Mouse (Mus musculus): ENCODE data around the gene C8g. TPM values are rescaled to one million over a fixed set of nuclear protein-coding genes. Genes with fewer than 3 reads are reported as not detected.

C8g gene
- polyA plus RNA-seq, 1 experiment from 2014 or later: 3.9 TPM

DNA sequence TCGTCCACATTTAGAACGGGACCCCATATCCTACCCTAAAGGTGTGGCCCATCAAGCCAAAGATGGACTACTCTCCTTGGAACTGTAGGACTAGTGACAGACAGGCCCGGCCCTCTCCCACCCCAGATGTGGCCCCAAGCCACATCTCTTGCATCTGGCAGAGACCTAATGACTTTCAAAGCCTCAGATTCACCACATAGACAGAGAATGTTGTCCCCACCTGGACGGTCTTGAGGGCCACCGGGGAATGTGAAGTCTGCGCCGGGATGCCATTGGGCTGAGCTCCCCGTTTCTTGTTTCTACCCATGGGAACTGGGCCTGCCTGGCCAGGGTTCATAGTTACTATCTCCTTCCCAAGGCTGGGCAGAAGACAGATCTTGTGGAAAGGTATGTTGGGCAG is 24.0 kb downstream of the C8g start:
- Histone ChIP-seq H3K36me3 (ENCODE audit: control insufficient read depth, insufficient read depth) (no peaks in the 10 kb centered on the region), H3K27ac (ENCODE audit: low read length) (no peak overlapping the region), H3K27me3 (ENCODE audit: control insufficient read depth, insufficient read depth, low read length) (no peaks in the 10 kb centered on the region), H3K9ac (ENCODE audit: low read length) (no peak overlapping the region), H3K4me1 (ENCODE audit: control insufficient read depth, insufficient read depth, low read length) (no peaks in the 10 kb centered on the region), H3K4me3 (ENCODE audit: low read length) (no peak overlapping the region), H3K4me2 (ENCODE audit: low read depth, low read length) (no peak overlapping the region), H3K9me3 (replicated peaks; ENCODE audit: control insufficient read depth, low read length) (no peaks in the 10 kb centered on the region)
- no peak for ATAC-seq (replicated peaks; ENCODE audit: extremely low read depth, insufficient read depth, low FRiP score)
- WGBS: 79% methylated on average over 8 of the region's 8 CpGs

DNA sequence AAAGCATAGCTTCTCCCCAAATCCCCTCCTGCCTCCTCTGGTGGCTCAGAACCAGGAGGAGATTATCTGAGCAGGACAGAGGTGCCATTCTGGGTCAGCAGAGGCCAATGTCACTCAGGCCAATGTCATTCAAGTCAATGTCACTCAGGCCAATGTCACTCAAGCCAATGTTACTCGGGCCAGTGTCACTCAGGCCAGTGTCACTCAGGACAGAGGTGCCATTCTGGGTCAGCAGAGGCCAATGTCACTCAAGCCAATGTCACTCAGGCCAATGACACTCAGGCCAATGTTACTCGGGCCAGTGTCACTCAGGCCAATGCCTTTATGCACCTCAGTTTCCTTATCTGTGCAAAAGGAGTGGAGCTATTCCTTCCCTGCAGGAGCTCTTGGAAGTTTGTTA is 29.0 kb downstream of the C8g start:
- Histone ChIP-seq H3K27ac (ENCODE audit: low read length) (no peak overlapping the region), H3K36me3 (ENCODE audit: control insufficient read depth, insufficient read depth) (no peaks in the 10 kb centered on the region)
- WGBS: 67% methylated on average over 2 of the region's 2 CpGs

DNA sequence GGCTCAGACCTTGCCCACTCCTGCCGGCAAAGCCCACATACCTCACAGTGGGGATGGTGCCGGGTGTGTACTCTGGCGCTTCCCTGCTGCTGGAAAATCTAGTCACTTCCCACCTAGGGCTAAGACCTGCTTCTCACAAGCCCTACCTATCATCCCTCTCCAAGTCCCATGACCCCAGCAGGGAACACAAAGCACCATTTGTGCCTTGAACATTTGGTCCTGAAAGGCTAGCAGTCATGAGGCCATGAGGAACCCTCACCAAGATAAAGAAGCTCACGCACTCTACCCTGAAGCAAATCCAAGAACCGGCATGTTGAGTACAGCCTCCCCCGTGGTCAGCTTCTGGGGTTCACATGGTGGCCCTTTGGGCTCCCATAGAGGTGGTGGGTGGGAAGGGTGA is 31.6 kb downstream of the C8g start, which contains the start of gene Ptgds:
Ptgds (minus strand) TSS at position 78 of the 400 bp plus-strand sequence.
- H3K9ac ChIP-seq (ENCODE audit: low read length): peak within 1 kb of the TSS; percentile 62
- no peaks in the 10 kb centered on the region for H3K36me3 ChIP-seq (ENCODE audit: control insufficient read depth, insufficient read depth)
- peak within 1 kb of the TSS; percentile 98 for H3K27ac ChIP-seq (ENCODE audit: low read length)
- peaks cover 30% of the 10 kb centered on the region for H3K4me1 ChIP-seq (ENCODE audit: control insufficient read depth, insufficient read depth, low read length)
- no peak for ATAC-seq (replicated peaks; ENCODE audit: extremely low read depth, insufficient read depth, low FRiP score)
- WGBS: 32% methylated on average over 6 of the region's 6 CpGs
- peak within 1 kb of the TSS; percentile 51 for H3K4me2 ChIP-seq (ENCODE audit: low read depth, low read length)
- peak within 1 kb of the TSS; percentile 29 for H3K4me3 ChIP-seq (ENCODE audit: low read length)
- H3K27me3 ChIP-seq (ENCODE audit: control insufficient read depth, insufficient read depth, low read length): no peaks in the 10 kb centered on the region
- no peaks in the 10 kb centered on the region for H3K9me3 ChIP-seq (replicated peaks; ENCODE audit: control insufficient read depth, low read length)

More for the DNA sequence above, 29.0 kb downstream of the C8g start:
- H3K4me3 ChIP-seq (ENCODE audit: low read length): no peak overlapping the region
- no peak overlapping the region for H3K4me2 ChIP-seq (ENCODE audit: low read depth, low read length)
- H3K27me3 ChIP-seq (ENCODE audit: control insufficient read depth, insufficient read depth, low read length): no peaks in the 10 kb centered on the region
- ATAC-seq (replicated peaks; ENCODE audit: extremely low read depth, insufficient read depth, low FRiP score): no peak
- H3K4me1 ChIP-seq (ENCODE audit: control insufficient read depth, insufficient read depth, low read length): peaks cover 22% of the 10 kb centered on the region
- H3K9ac ChIP-seq (ENCODE audit: low read length): no peak overlapping the region
- H3K9me3 ChIP-seq (replicated peaks; ENCODE audit: control insufficient read depth, low read length): no peaks in the 10 kb centered on the region

DNA sequence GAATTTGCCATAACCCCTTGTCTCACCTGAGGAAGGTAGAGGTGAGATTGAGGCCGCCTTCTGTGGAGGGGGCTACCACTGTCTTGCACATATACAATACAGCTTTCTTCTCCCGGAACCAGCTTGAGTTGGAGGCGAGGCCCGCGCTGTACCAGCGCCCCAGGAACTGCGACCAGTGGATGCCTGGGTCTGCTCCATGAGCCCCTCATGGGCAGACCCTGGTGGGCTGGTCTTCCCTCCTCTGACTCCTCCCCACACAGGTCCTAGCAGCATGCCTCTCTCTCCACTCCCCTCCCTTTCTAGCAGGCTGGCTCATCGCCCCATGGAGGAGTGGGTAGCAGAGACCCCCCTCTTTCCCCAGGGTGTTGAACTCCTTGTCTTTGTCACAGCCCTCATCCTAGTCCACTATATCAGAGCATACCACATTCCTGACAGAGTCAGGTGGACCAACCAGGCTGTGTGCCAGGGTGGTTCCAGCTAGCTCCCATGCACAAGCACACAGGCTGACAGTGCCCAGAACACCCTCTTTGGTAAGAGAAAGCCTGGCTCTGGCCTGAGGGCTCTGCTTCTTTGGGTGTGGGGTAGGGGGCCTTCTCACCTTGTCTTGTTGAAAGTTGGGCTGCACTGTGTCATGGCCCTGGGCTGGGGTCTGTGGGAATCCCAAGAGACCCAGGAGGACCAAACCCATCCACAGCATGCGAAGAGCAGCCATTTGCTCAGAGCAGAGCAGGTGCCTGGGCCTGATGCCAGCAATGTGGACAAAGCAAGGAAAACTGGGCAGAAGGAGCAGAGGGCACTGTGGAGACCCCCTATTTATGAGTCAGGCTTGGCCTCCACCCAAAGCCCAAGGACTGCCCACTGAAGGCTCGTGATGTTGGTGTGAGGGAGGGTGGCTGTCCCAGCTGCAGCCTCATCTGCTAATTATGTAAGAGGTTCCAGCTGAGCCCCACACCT is 32.3 kb downstream of the C8g start:
- peak; percentile 94 for ATAC-seq (replicated peaks; ENCODE audit: extremely low read depth, insufficient read depth, low FRiP score)
- no peaks in the 10 kb centered on the region for H3K9me3 ChIP-seq (replicated peaks; ENCODE audit: control insufficient read depth, low read length)
- peak overlapping the region; percentile 29 for H3K4me3 ChIP-seq (ENCODE audit: low read length)
- no peaks in the 10 kb centered on the region for H3K27me3 ChIP-seq (ENCODE audit: control insufficient read depth, insufficient read depth, low read length)
- peak overlapping the region; percentile 98 for H3K27ac ChIP-seq (ENCODE audit: low read length)
- WGBS: 61% methylated on average over 10 of the region's 10 CpGs
- H3K36me3 ChIP-seq (ENCODE audit: control insufficient read depth, insufficient read depth): no peaks in the 10 kb centered on the region
- peaks cover 30% of the 10 kb centered on the region for H3K4me1 ChIP-seq (ENCODE audit: control insufficient read depth, insufficient read depth, low read length)
- H3K9ac ChIP-seq (ENCODE audit: low read length): peak overlapping the region; percentile 62
- peak overlapping the region; percentile 51 for H3K4me2 ChIP-seq (ENCODE audit: low read depth, low read length)

DNA sequence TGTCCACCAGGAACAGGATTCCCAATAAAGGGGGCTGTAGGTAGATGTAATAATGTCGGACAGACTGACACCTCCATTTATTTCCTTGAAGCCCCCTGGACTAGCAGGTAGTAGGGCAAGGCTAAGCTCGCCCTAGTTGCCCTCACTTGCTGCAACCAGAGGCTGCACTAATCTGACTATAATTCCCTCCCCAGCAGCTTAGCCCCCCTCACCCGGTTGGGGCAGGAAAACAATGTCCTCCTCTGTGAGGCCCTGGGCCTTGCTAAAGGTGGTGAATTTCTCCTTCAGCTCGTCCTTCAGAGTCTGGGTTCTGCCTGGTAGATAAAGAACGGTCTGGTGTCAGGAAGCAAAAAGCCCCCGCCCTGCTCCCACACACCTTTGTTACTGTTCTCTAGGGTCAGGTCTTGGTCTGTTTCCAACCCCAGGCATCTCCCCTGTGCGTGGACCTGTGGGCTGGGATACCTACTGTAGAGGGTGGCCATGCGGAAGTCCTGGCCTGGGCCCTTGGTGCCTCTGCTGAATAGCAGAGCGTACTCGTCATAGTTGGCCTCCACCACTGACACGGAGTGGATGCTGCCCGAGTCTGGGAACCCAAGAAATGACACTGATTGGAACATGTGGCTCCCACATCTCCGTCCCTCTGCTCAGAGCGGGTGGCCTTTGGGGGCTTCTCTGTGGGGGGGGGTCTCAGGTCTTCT is 33.8 kb downstream of the C8g start:
- H3K4me1 ChIP-seq (ENCODE audit: control insufficient read depth, insufficient read depth, low read length): peaks cover 30% of the 10 kb centered on the region
- no peaks in the 10 kb centered on the region for H3K36me3 ChIP-seq (ENCODE audit: control insufficient read depth, insufficient read depth)
- H3K27ac ChIP-seq (ENCODE audit: low read length): peak overlapping the region; percentile 79
- H3K9me3 ChIP-seq (replicated peaks; ENCODE audit: control insufficient read depth, low read length): no peaks in the 10 kb centered on the region
- WGBS: 59% methylated on average over 14 of the region's 14 CpGs
- peak overlapping the region; percentile 62 for H3K9ac ChIP-seq (ENCODE audit: low read length)
- no peaks in the 10 kb centered on the region for H3K27me3 ChIP-seq (ENCODE audit: control insufficient read depth, insufficient read depth, low read length)
- peak overlapping the region; percentile 51 for H3K4me2 ChIP-seq (ENCODE audit: low read depth, low read length)
- H3K4me3 ChIP-seq (ENCODE audit: low read length): 0 out of 2 replicates have a peak overlapping the region, but pooled peaks have one; percentile 12
- ATAC-seq (replicated peaks; ENCODE audit: extremely low read depth, insufficient read depth, low FRiP score): no peak

DNA sequence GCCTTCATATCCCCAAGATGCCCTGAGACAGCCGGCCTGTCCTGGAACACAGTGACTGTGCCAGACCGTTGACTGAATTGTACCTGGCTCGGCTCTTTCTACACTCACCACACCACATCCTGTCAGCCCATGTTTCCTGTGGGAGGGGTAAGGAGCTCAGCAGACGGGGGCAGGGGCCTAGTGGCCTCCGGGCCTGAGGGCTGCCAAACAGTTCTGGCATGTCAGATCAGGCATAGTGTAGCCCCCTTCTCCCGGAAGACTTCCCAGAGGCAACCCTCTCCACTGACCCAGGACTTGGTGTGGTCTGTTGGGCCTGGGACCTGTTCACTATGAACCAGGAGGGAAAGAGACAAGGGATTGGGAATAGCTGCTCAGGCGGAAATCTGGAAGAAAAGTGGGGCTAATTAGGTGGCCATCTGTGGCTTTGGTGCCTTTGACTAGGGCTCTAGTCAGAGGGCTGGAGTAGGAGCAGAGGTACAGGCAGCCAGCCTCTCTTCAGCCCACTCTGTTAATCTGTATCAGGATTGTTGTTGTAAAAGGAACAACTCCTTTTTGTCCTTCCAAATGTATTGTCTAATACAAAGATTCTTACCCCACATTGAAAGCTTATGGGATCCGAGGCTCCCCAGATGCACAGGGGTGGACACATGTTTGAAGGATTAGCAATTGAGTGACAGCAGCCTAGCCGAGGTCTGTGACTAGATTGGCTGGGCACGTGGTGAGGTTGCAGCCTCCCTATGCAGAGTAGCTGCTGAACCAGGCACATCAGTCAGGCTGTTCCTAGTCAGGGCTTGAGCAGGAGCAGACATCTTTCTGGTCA is 35.5 kb downstream of the C8g start:
- Histone ChIP-seq H3K27ac (ENCODE audit: low read length) (peak overlapping the region; percentile 63), H3K4me3 (ENCODE audit: low read length) (no peak overlapping the region), H3K4me1 (ENCODE audit: control insufficient read depth, insufficient read depth, low read length) (peaks cover 37% of the 10 kb centered on the region), H3K9me3 (replicated peaks; ENCODE audit: control insufficient read depth, low read length) (no peaks in the 10 kb centered on the region), H3K27me3 (ENCODE audit: control insufficient read depth, insufficient read depth, low read length) (no peaks in the 10 kb centered on the region), H3K36me3 (ENCODE audit: control insufficient read depth, insufficient read depth) (no peaks in the 10 kb centered on the region), H3K4me2 (ENCODE audit: low read depth, low read length) (peak overlapping the region; percentile 25), H3K9ac (ENCODE audit: low read length) (peak overlapping the region; percentile 31)
- 45% methylated on average over 10 of the region's 10 CpGs for WGBS
- ATAC-seq (replicated peaks; ENCODE audit: extremely low read depth, insufficient read depth, low FRiP score): no peak

DNA sequence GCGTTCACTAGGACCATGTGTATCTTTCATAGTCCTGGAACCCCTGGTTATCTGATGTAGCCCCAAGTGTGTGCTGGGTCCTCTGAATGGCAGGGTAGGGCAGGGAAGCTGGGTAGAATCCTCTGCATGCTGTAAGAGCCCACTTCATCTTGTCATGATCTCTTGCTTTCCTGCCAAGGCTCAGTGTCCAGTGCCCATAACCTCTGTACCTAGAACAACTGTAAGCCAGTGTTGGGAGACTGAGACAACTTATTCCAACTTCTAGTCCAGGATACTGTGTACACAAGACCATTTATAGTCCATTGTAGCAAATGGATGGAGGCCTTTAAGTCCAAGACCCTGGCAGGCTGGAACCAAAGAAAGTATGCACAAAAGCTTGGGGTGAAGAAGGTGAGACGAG is 36.3 kb downstream of the C8g start:
- Histone ChIP-seq H3K4me2 (ENCODE audit: low read depth, low read length) (peak overlapping the region; percentile 25), H3K9ac (ENCODE audit: low read length) (peak overlapping the region; percentile 31), H3K27ac (ENCODE audit: low read length) (peak overlapping the region; percentile 63), H3K36me3 (ENCODE audit: control insufficient read depth, insufficient read depth) (no peaks in the 10 kb centered on the region), H3K27me3 (ENCODE audit: control insufficient read depth, insufficient read depth, low read length) (no peaks in the 10 kb centered on the region), H3K9me3 (replicated peaks; ENCODE audit: control insufficient read depth, low read length) (no peaks in the 10 kb centered on the region), H3K4me1 (ENCODE audit: control insufficient read depth, insufficient read depth, low read length) (peaks cover 34% of the 10 kb centered on the region), H3K4me3 (ENCODE audit: low read length) (no peak overlapping the region)
- ATAC-seq (replicated peaks; ENCODE audit: extremely low read depth, insufficient read depth, low FRiP score): no peak
- 72% methylated on average over 2 of the region's 2 CpGs for WGBS

DNA sequence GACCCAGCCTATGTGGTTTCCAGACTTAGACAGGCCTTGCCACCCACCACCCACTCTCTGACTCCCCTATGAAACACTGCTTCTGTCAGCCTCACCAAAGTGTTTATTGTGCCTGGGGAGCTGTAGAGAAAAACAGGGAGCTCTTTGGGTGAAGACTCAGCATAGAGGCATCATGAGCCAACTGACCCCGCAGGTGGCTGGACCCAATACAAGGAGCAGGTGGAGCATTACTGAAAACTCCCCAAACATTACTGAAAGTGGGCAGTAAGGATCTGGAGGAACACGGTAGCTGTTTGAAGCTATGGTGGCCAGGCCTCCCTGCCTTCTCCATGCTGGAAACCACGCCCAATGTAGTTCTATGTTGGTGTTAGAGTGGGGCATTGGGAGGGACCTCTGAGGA is 37.9 kb downstream of the C8g start:
- Histone ChIP-seq H3K4me3 (ENCODE audit: low read length) (no peak overlapping the region), H3K4me1 (ENCODE audit: control insufficient read depth, insufficient read depth, low read length) (peaks cover 39% of the 10 kb centered on the region), H3K27ac (ENCODE audit: low read length) (no peak overlapping the region), H3K27me3 (ENCODE audit: control insufficient read depth, insufficient read depth, low read length) (no peaks in the 10 kb centered on the region), H3K4me2 (ENCODE audit: low read depth, low read length) (no peak overlapping the region), H3K9ac (ENCODE audit: low read length) (no peak overlapping the region), H3K9me3 (replicated peaks; ENCODE audit: control insufficient read depth, low read length) (no peaks in the 10 kb centered on the region), H3K36me3 (ENCODE audit: control insufficient read depth, insufficient read depth) (no peaks in the 10 kb centered on the region)
- no peak for ATAC-seq (replicated peaks; ENCODE audit: extremely low read depth, insufficient read depth, low FRiP score)
- 88% methylated on average over 3 of the region's 3 CpGs for WGBS

Data from heart, embryonic 16.5 days (tissue).